Mouse (Mus musculus): ENCODE results near the gene Selenom. TPM values are rescaled to one million over a fixed set of nuclear protein-coding genes. Genes with fewer than 3 reads are reported as not detected.

The Selenom gene
- total RNA-seq, 2 experiments from 2014 or later, result 199 to 202 TPM

GRCm38 (mm10) chr11:3516859-3517845 is 2.7 kb downstream of the Selenom start:
- no peak overlapping the region for H3K27ac ChIP-seq
- H3K4me3 ChIP-seq, result peak overlapping the region; percentile 88
- no peak for DNase-seq (ENCODE audit: low spot score in 2 of 2)
- no peak for TF ChIP-seq CTCF (conservative IDR thresholded peaks at IDR 0.05)

- TF ChIP-seq CTCF (conservative IDR thresholded peaks at IDR 0.05), result no peak
- DNase-seq (ENCODE audit: low spot score in 2 of 2), result no peak
- Histone ChIP-seq H3K4me3 (no peak overlapping the region), H3K27ac (no peak overlapping the region)
Measured at GRCm38 (mm10) chr11:3517846-3518732, 3.6 kb downstream of the Selenom start.

- Histone ChIP-seq H3K4me3 (no peak overlapping the region), H3K27ac (no peak overlapping the region)
- TF ChIP-seq CTCF (conservative IDR thresholded peaks at IDR 0.05), result no peak
- DNase-seq (ENCODE audit: low spot score in 2 of 2), result no peak
Measured at GRCm38 (mm10) chr11:3519051-3519726, 4.7 kb downstream of the Selenom start.

GRCm38 (mm10) chr11:3519756-3520398 is 5.4 kb downstream of the Selenom start:
- no peak for DNase-seq (ENCODE audit: low spot score in 2 of 2)
- H3K4me3 ChIP-seq, result no peak overlapping the region
- no peak overlapping the region for H3K27ac ChIP-seq
- no peak for TF ChIP-seq CTCF (conservative IDR thresholded peaks at IDR 0.05)

GRCm38 (mm10) chr11:3520919-3521318 is 6.4 kb downstream of the Selenom start:
- Histone ChIP-seq H3K27ac (no peak overlapping the region), H3K4me3 (no peak overlapping the region)
- TF ChIP-seq CTCF (conservative IDR thresholded peaks at IDR 0.05), result no peak
- no peak for DNase-seq (ENCODE audit: low spot score in 2 of 2)

- H3K4me3 ChIP-seq, result no peak overlapping the region
- TF ChIP-seq CTCF (conservative IDR thresholded peaks at IDR 0.05), result no peak
- DNase-seq (ENCODE audit: low spot score in 2 of 2), result no peak
- no peak overlapping the region for H3K27ac ChIP-seq
Measured at GRCm38 (mm10) chr11:3521339-3522224, 7.1 kb downstream of the Selenom start.

GRCm38 (mm10) chr11:3522285-3523000 is 8.0 kb downstream of the Selenom start:
- Histone ChIP-seq H3K27ac (no peak overlapping the region), H3K4me3 (no peak overlapping the region)
- TF ChIP-seq CTCF (conservative IDR thresholded peaks at IDR 0.05), result no peak
- no peak for DNase-seq (ENCODE audit: low spot score in 2 of 2)

GRCm38 (mm10) chr11:3523840-3524582 is 9.5 kb downstream of the Selenom start:
- DNase-seq (ENCODE audit: low spot score in 2 of 2), result no peak
- no peak overlapping the region for H3K27ac ChIP-seq
- no peak for TF ChIP-seq CTCF (conservative IDR thresholded peaks at IDR 0.05)
- H3K4me3 ChIP-seq, result no peak overlapping the region

- TF ChIP-seq CTCF (conservative IDR thresholded peaks at IDR 0.05), result no peak
Measured at GRCm38 (mm10) chr11:3525560-3525959, 11.1 kb downstream of the Selenom start.

GRCm38 (mm10) chr11:3526207-3526606 is 11.7 kb downstream of the Selenom start:
- H3K27ac ChIP-seq, result peak overlapping the region; percentile 28; the same call in 1 of the 2 replicates
- TF ChIP-seq CTCF (conservative IDR thresholded peaks at IDR 0.05), result no peak

More at GRCm38 (mm10) chr11:3525560-3525959, 11.1 kb downstream of the Selenom start:
- no peak for DNase-seq (ENCODE audit: low spot score in 2 of 2)
- Histone ChIP-seq H3K27ac (no peak overlapping the region), H3K4me3 (no peak overlapping the region)

More at GRCm38 (mm10) chr11:3526207-3526606, 11.7 kb downstream of the Selenom start:
- DNase-seq (ENCODE audit: low spot score in 2 of 2), result no peak
- H3K4me3 ChIP-seq, result no peak overlapping the region
